Mouse (Mus musculus): Measurements from ENCODE around the gene Ankrd45. TPM values are rescaled to one million over a fixed set of nuclear protein-coding genes. Genes with fewer than 3 reads are reported as not detected.
"Not testable (repeated sequence)": the region's sequence is repeated elsewhere in the genome, so short reads cannot be mapped to it uniquely, and the experiment has no call there.

Gene Ankrd45
- polyA plus RNA-seq, 1 experiment = 55.8 TPM

- no peak for DNase-seq (ENCODE audit: extremely low spot score in 1 of 2, low spot score in 1 of 2)
Measured at GRCm38 (mm10) chr1:161182386-161182785, 39.9 kb downstream of the Ankrd45 start.

- DNase-seq (ENCODE audit: extremely low spot score in 1 of 2, low spot score in 1 of 2) = no peak
Measured at GRCm38 (mm10) chr1:161183677-161184076, 41.2 kb downstream of the Ankrd45 start.

GRCm38 (mm10) chr1:161185431-161185830 lies 42.9 kb downstream of the Ankrd45 start:
- no peak for DNase-seq (ENCODE audit: extremely low spot score in 1 of 2, low spot score in 1 of 2)

GRCm38 (mm10) chr1:161190253-161190910 lies 47.9 kb downstream of the Ankrd45 start:
- DNase-seq (ENCODE audit: extremely low spot score in 1 of 2, low spot score in 1 of 2) = no peak

- peak; percentile 74 to 96 for DNase-seq (ENCODE audit: extremely low spot score in 1 of 2, low spot score in 1 of 2)
Measured at GRCm38 (mm10) chr1:161195541-161196351, 53.3 kb downstream of the Ankrd45 start.

- DNase-seq (ENCODE audit: extremely low spot score in 1 of 2, low spot score in 1 of 2) = not testable (repeated sequence)
Measured at GRCm38 (mm10) chr1:161196364-161196763, 53.9 kb downstream of the Ankrd45 start.

- no peak for DNase-seq (ENCODE audit: extremely low spot score in 1 of 2, low spot score in 1 of 2)
Measured at GRCm38 (mm10) chr1:161199856-161200255, 57.4 kb downstream of the Ankrd45 start.

GRCm38 (mm10) chr1:161214465-161214864 lies 72.0 kb downstream of the Ankrd45 start:
- DNase-seq (ENCODE audit: extremely low spot score in 1 of 2, low spot score in 1 of 2) = peak in 1 of 2 experiments; percentile 16

GRCm38 (mm10) chr1:161219816-161220215 lies 77.3 kb downstream of the Ankrd45 start:
- peak in 1 of 2 experiments; percentile 41 for DNase-seq (ENCODE audit: extremely low spot score in 1 of 2, low spot score in 1 of 2)

Other genes starting within 250 kb of the Ankrd45 start
- gene Rc3h1, start 236.3 kb upstream of the Ankrd45 start, polyA plus RNA-seq (2012; rRNA removed) = 10.6 and 11.2 TPM in 2 replicates
- 0.15 and 0.24 TPM in 2 replicates for gene Serpinc1, start 164.1 kb upstream of the Ankrd45 start, polyA plus RNA-seq (2012; rRNA removed)
- 5.4 TPM in 2 replicates for gene Zbtb37, start 107.8 kb upstream of the Ankrd45 start, polyA plus RNA-seq (2012; rRNA removed)
- 20.8 and 22.9 TPM in 2 replicates for gene Dars2, start 72.0 kb upstream of the Ankrd45 start, polyA plus RNA-seq (2012; rRNA removed)
- gene Cenpl, start 72.0 kb upstream of the Ankrd45 start, polyA plus RNA-seq (2012; rRNA removed) = 1.9 TPM in 2 replicates
- 15.1 TPM in 2 replicates for gene Klhl20, start 11.2 kb upstream of the Ankrd45 start, polyA plus RNA-seq (2012; rRNA removed)
- not detected in 2 replicates for gene Tex50, start 16.6 kb downstream of the Ankrd45 start, polyA plus RNA-seq (2012; rRNA removed)
- 404 and 494 TPM in 2 replicates for gene Prdx6, start 108.5 kb downstream of the Ankrd45 start, polyA plus RNA-seq (2012; rRNA removed)

All from frontal cortex, adult 2 months (tissue).